ENCODE assay signal across 20 mouse cellular contexts in genomic region chr12:100372785-100373184, GRCm38 (mm10).
DNase-seq lines count a peak whose midpoint lies in the region; TF ChIP-seq lines count a peak whose summit lies in the region.
"Had no signal": no experiment of that assay in that cellular context is flagged by ENCODE, and none has a peak within 500 bp of the region (broad histone marks: within the 10 kb centered on the region; RNA-seq: fewer than 3 reads in every experiment).

No protein-coding gene starts in this region.

- H3K27ac ChIP-seq in gastrocnemius, adult 2 months = peak overlapping the region; percentile 61
- H3K27ac ChIP-seq: embryonic facial prominence, embryonic 10.5 days; heart, embryonic 10.5 days; hindbrain, embryonic 14.5 days; kidney, postnatal 0 days; limb, embryonic 12.5 days; midbrain, embryonic 10.5 days had no signal

- no peak overlapping the region for H3ac ChIP-seq in myocyte (ENCODE audit: control insufficient read depth, insufficient read length)

- intact Hi-C loops in gastrocnemius, adult 2 months (cut with DNase I) = no loop called here
- intact Hi-C loops in gastrocnemius, postnatal 36 days (cut with DNase I) = no loop called here

- no peaks in the 10 kb centered on the region for H3K27me3 ChIP-seq in myocyte (ENCODE audit: control insufficient read depth, insufficient read depth, insufficient read length)
- H3K27me3 ChIP-seq: limb, embryonic 12.5 days had no signal

- no peaks in the 10 kb centered on the region for H3K79me2 ChIP-seq in myocyte (ENCODE audit: control insufficient read depth, insufficient read depth)

- no peak overlapping the region for H3K4me3 ChIP-seq in gastrocnemius, adult 2 months
- H3K4me3 ChIP-seq in myocyte = no peak overlapping the region
- H3K4me3 ChIP-seq: embryonic facial prominence, embryonic 10.5 days; heart, embryonic 10.5 days; limb, embryonic 12.5 days; midbrain, embryonic 10.5 days had no signal

- no peak for TF ChIP-seq POLR2A in myocyte (IDR thresholded peaks at IDR 0.05; ENCODE audit: insufficient read length, low read depth)

- no peak for TF ChIP-seq CTCF in gastrocnemius, adult 2 months (IDR thresholded peaks at IDR 0.05)

- H3K4me2 ChIP-seq in myocyte (ENCODE audit: low read depth) = peak overlapping the region; percentile 35
- H3K4me2 ChIP-seq: hindbrain, embryonic 14.5 days; limb, embryonic 12.5 days; liver, embryonic 11.5 days had no signal

- DNase-seq in gastrocnemius, adult 2 months = no peak
- DNase-seq in gastrocnemius, postnatal 36 days = no peak
- DNase-seq in 3T3-L1 (ENCODE audit: low read depth, low spot score) = peak; percentile 44
- DNase-seq in Muller cell, postnatal 12 days (ENCODE audit: inconsistent ontology term) = peak; percentile 17
- no peak for DNase-seq in thymus, postnatal 0 days (ENCODE audit: low spot score)
- no peak for DNase-seq in urinary bladder, postnatal 4 days (ENCODE audit: low spot score in 2 of 2)
- DNase-seq: cerebellum, adult 9-11 months; heart, postnatal 4 days; kidney, adult 18-20 months; liver, postnatal 0 days; right cerebral cortex, postnatal 25 days; spleen, adult 18-20 months had no signal

- H3K36me3 ChIP-seq in myocyte (ENCODE audit: control insufficient read depth, insufficient read depth) = no peaks in the 10 kb centered on the region

TF ChIP-seq in myocyte, 11 proteins besides CTCF, POLR2A, EP300 and RAD21:
- no peak for TF ChIP-seq TCF12 (IDR thresholded peaks at IDR 0.05; ENCODE audit: insufficient read depth, poor library complexity, severe bottlenecking)
- TF ChIP-seq MYOG (IDR thresholded peaks at IDR 0.05; ENCODE audit: control insufficient read depth in 1 of 3, insufficient read depth in 1 of 3, insufficient read length in 2 of 3, low read depth in 2 of 3) = peak in 2 of 3 experiments; percentile 10 to 29
- peak in 1 of 3 experiments; percentile 42 for TF ChIP-seq MYOD1 (IDR thresholded peaks at IDR 0.05; ENCODE audit: control insufficient read depth in 1 of 3, insufficient read length in 2 of 3, low read depth in 2 of 3)

Comparison
In these comparisons a context has a peak if more than half of its experiments do, and no peak if none do; other contexts are left out.
1. DNase-seq: peak in 3T3-L1 (single experiment) and Muller cell, postnatal 12 days (single experiment); none in gastrocnemius, adult 2 months (single experiment), gastrocnemius, postnatal 36 days (0 of 2), thymus, postnatal 0 days (single experiment) and urinary bladder, postnatal 4 days (0 of 2).